Mouse (Mus musculus): ENCODE results near the gene Ndufb10. TPM values are rescaled to one million over a fixed set of nuclear protein-coding genes. Genes with fewer than 3 reads are reported as not detected.

The Ndufb10 gene
- polyA plus RNA-seq, 1 experiment: 106 TPM

- Histone ChIP-seq H3K4me1 (ENCODE audit: control insufficient read depth) (peaks cover 38% of the 10 kb centered on the region), H3K9me3 (ENCODE audit: control insufficient read depth, low read length) (no peaks in the 10 kb centered on the region), H3K4me3 (replicated peaks) (no peak overlapping the region), H3K27me3 (ENCODE audit: control insufficient read depth) (peaks cover 9% of the 10 kb centered on the region), H3K36me3 (ENCODE audit: control insufficient read depth) (peaks cover 44% of the 10 kb centered on the region)
- no peak for TF ChIP-seq TAL1 (IDR thresholded peaks at IDR 0.05; ENCODE audit: low read length)
These were observed 25.6 kb downstream of the Ndufb10 start for GRCm38 (mm10) chr17:24698715-24699114.

- Histone ChIP-seq H3K9me3 (ENCODE audit: control insufficient read depth, low read length) (no peaks in the 10 kb centered on the region), H3K4me1 (ENCODE audit: control insufficient read depth) (peaks cover 41% of the 10 kb centered on the region), H3K36me3 (ENCODE audit: control insufficient read depth) (peaks cover 45% of the 10 kb centered on the region), H3K4me3 (replicated peaks) (no peak overlapping the region), H3K27me3 (ENCODE audit: control insufficient read depth) (peaks cover 9% of the 10 kb centered on the region)
- TF ChIP-seq GATA1 (IDR thresholded peaks at IDR 0.05; ENCODE audit: low read length): no peak
- no peak for TF ChIP-seq TAL1 (IDR thresholded peaks at IDR 0.05; ENCODE audit: low read length)
These were observed 26.3 kb downstream of the Ndufb10 start for GRCm38 (mm10) chr17:24697985-24698384.

DNA sequence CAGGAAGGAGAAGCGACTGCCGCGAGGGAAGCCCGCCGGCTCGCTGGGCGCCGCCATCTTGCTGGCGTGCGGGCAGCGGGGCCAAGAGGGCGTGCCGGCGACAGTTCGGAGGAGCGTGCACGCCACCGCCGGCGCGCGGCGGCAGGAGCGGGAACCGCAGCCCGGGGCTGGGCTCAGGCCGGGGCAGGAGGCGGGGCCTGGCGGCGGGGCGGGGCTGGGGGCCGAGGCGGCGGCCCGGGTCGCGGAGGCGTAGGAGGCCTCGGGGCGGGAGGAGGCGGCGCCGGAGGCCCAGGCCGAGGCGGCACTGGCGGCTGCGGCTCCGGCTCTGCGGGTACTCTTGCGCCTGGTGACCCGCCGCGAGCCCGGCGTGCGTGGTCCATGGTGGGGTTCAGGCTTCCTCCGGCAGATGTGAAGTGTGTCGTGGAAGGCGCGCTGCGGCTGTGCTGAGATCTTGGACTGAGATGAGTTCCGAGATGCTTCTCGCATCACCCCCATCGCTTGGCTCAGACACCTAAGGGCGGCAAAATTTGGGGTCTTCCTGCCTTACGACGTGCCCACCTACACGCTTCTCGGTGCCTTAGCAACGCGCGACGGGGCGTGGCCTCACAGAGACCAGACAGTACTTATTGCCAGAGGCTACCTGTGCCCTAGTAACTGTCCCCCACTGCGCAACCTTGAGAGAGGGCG is 28.1 kb downstream of the Ndufb10 start, which contains the start of the genes Gfer and Noxo1:
Gene Gfer (minus strand): TSS at position 146 of the 687 bp plus-strand sequence.
Gene Noxo1 (plus strand): TSS at position 224 of the 687 bp plus-strand sequence.
- Histone ChIP-seq H3K9me3 (ENCODE audit: control insufficient read depth, low read length) (no peaks in the 10 kb centered on the region), H3K36me3 (ENCODE audit: control insufficient read depth) (peaks cover 39% of the 10 kb centered on the region), H3K27me3 (ENCODE audit: control insufficient read depth) (peaks cover 22% of the 10 kb centered on the region), H3K4me3 (replicated peaks) (peak within 1 kb of the TSS; percentile 96), H3K4me1 (ENCODE audit: control insufficient read depth) (peaks cover 45% of the 10 kb centered on the region)
- TF ChIP-seq TAL1 (IDR thresholded peaks at IDR 0.05; ENCODE audit: low read length) (no peak), GATA1 (IDR thresholded peaks at IDR 0.05; ENCODE audit: low read length) (no peak)

GRCm38 (mm10) chr17:24695326-24696010 is 28.8 kb downstream of the Ndufb10 start:
- TF ChIP-seq TAL1 (IDR thresholded peaks at IDR 0.05; ENCODE audit: low read length) (no peak), GATA1 (IDR thresholded peaks at IDR 0.05; ENCODE audit: low read length) (no peak)
- peaks cover 45% of the 10 kb centered on the region for H3K4me1 ChIP-seq (ENCODE audit: control insufficient read depth)
- peak overlapping the region; percentile 96 for H3K4me3 ChIP-seq (replicated peaks)
- H3K27me3 ChIP-seq (ENCODE audit: control insufficient read depth): peaks cover 29% of the 10 kb centered on the region
- peaks cover 32% of the 10 kb centered on the region for H3K36me3 ChIP-seq (ENCODE audit: control insufficient read depth)
- H3K9me3 ChIP-seq (ENCODE audit: control insufficient read depth, low read length): no peaks in the 10 kb centered on the region

DNA sequence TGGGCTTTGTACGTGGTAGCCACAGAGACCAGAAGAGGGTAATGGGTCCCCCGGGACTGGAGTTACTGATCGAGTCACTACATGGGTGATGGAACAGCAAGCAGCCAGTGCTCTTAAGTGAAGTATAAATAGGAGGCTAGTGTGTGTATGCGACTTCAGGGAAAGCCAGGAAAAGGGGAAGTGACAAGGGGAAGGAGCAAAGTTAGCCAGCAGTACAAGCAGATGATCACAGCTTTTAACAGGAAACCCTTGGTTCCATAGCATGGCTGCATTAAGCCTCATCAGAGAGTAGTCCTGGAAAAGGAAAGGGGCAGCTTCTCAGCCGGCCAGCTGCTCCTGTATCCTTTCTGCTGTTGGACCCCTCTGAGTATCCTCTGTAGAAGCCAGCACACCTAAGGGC is 31.9 kb downstream of the Ndufb10 start:
- TF ChIP-seq TAL1 (IDR thresholded peaks at IDR 0.05; ENCODE audit: low read length): no peak
- no peak for TF ChIP-seq GATA1 (IDR thresholded peaks at IDR 0.05; ENCODE audit: low read length)
- peaks cover 56% of the 10 kb centered on the region for H3K4me1 ChIP-seq (ENCODE audit: control insufficient read depth)
- H3K4me3 ChIP-seq (replicated peaks): no peak overlapping the region
- H3K9me3 ChIP-seq (ENCODE audit: control insufficient read depth, low read length): peaks cover 13% of the 10 kb centered on the region; the same call in 1 of the 2 replicates
- peaks cover 51% of the 10 kb centered on the region for H3K27me3 ChIP-seq (ENCODE audit: control insufficient read depth)
- peaks cover 20% of the 10 kb centered on the region for H3K36me3 ChIP-seq (ENCODE audit: control insufficient read depth)

DNA sequence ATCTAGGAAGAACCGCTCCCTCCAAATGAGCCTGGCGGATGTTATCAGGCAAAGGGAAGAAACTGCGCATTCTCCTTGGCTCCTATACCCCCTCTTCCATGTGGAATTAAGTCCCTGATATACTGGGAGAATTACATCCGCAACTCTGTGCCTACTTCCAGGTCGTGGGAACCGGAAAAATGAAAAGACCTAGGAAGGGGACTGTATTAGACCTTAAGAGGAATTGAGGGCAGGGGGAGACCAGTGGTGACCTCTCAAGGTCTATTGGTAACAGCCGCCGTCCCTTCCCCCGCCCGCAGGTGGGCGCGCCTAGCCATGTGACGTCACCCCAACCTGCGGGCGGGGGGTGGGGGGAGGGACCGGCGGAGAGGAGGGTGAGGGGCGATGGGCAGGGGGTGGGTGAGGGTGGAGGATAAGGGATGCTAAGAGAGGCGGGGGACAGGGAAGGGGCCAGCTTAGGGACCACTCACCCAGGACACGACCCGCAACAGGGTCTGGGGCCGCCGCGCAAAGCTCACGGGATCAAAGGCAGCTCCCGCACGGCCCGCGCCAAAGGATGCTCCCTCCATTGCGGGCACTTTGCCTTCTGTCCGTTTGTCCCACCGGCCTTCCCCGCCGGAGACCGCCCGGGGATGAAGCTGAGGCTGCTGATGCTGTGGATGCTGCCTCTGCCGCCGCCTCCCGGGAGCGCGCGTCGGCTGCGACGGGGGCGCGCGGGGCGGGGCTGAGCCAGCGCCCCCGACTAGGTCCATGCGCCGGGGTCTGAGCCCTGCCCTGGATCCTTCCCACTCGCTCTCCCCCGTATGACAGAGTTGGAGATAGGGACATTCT is 34.8 kb downstream of the Ndufb10 start, which contains the start of gene Syngr3:
Gene Syngr3 (minus strand): TSS at position 705 of the 831 bp plus-strand sequence.
- Histone ChIP-seq H3K4me1 (ENCODE audit: control insufficient read depth) (peaks cover 43% of the 10 kb centered on the region), H3K4me3 (replicated peaks) (no peak within 1 kb of the TSS), H3K27me3 (ENCODE audit: control insufficient read depth) (peaks cover 64% of the 10 kb centered on the region), H3K36me3 (ENCODE audit: control insufficient read depth) (peaks cover 20% of the 10 kb centered on the region), H3K9me3 (ENCODE audit: control insufficient read depth, low read length) (peaks cover 14% of the 10 kb centered on the region; the same call in 1 of the 2 replicates)
- TF ChIP-seq TAL1 (IDR thresholded peaks at IDR 0.05; ENCODE audit: low read length): no peak
- TF ChIP-seq GATA1 (IDR thresholded peaks at IDR 0.05; ENCODE audit: low read length): no peak

- Histone ChIP-seq H3K4me1 (ENCODE audit: control insufficient read depth) (peaks cover 35% of the 10 kb centered on the region), H3K4me3 (replicated peaks) (peak overlapping the region; percentile 52), H3K9me3 (ENCODE audit: control insufficient read depth, low read length) (peaks cover 14% of the 10 kb centered on the region; the same call in 1 of the 2 replicates), H3K27me3 (ENCODE audit: control insufficient read depth) (peaks cover 63% of the 10 kb centered on the region), H3K36me3 (ENCODE audit: control insufficient read depth) (peaks cover 7% of the 10 kb centered on the region)
- TF ChIP-seq TAL1 (IDR thresholded peaks at IDR 0.05; ENCODE audit: low read length) (no peak), GATA1 (IDR thresholded peaks at IDR 0.05; ENCODE audit: low read length) (no peak)
These were observed 36.7 kb downstream of the Ndufb10 start for GRCm38 (mm10) chr17:24687599-24687998.

- no peak for TF ChIP-seq TAL1 (IDR thresholded peaks at IDR 0.05; ENCODE audit: low read length)
- no peak for TF ChIP-seq GATA1 (IDR thresholded peaks at IDR 0.05; ENCODE audit: low read length)
- peaks cover 14% of the 10 kb centered on the region; the same call in 1 of the 2 replicates for H3K9me3 ChIP-seq (ENCODE audit: control insufficient read depth, low read length)
- peak overlapping the region; percentile 52 for H3K4me3 ChIP-seq (replicated peaks)
- peaks cover 3% of the 10 kb centered on the region for H3K36me3 ChIP-seq (ENCODE audit: control insufficient read depth)
- H3K27me3 ChIP-seq (ENCODE audit: control insufficient read depth): peaks cover 58% of the 10 kb centered on the region
- peaks cover 34% of the 10 kb centered on the region for H3K4me1 ChIP-seq (ENCODE audit: control insufficient read depth)
These were observed 37.1 kb downstream of the Ndufb10 start for GRCm38 (mm10) chr17:24687146-24687595.
